Mouse (Mus musculus) ovary, postnatal 36 days (tissue): ENCODE measurements around the gene Rec114.
A peak's percentile ranks its signal among the peaks of the same experiment; 100 is the strongest.

Source experiments
- DNase-seq: peaks from one replicate; pipeline ENCODE4 v3.0.0; 2022; ENCODE audit warnings: low spot score, mixed read lengths

Gene Rec114

DNA sequence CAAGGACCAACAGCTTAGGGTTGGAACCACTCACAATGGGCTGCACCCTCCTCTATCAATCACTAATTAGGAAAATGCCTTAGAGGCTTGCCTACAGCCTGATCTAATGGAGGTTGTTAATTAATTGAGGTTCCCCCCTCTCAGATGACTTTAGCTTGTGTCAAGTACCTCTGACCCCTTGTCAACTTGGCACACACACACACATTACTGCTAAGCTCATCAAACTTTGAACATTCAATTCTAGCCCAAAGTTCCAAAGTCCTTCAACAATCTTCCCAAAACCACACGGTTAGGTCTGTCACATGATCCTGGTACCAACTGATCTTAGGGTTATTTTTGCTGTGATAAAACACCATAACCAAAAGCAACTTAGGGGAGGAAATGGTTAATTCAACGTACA is 26.9 kb downstream of the Rec114 start:
- DNase-seq, result no peak

DNA sequence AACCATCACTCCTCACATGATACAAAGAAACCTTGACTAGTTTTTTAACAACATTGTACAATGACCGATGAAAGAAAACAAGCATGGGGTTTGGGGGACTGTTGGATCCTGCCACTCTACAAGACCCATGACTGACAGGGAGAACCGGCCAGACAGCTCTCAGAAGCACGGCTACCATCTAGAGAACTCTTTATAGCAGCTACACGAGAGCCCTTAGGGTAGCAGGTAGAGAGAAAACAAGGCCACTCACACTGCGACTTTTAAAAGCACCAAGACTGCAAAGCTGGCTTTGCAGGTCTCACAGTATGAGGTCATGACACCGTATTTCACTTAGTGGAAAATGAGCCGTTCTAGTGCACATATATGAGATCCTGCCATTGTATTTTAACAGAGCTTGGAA is 33.1 kb downstream of the Rec114 start:
- no peak for DNase-seq

DNA sequence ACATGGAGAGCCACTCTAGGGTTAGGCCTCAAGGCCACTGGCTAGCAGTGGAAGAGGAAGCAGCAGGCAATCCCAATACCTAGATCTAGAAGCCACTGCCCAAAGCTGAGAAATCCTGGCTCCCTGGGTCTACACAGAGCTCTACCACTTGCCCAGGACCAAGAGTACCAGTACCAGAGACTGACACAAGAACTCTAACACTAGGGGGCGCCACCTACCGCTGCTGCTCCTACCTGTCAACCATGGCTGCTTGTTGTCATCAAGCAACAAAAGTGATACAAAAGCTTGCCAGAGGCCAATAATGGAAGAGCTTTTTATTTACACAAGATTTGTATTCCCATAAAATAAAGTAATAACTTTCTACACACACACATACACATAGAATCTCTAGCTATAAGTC is 33.8 kb downstream of the Rec114 start:
- peak; percentile 47 for DNase-seq

DNA sequence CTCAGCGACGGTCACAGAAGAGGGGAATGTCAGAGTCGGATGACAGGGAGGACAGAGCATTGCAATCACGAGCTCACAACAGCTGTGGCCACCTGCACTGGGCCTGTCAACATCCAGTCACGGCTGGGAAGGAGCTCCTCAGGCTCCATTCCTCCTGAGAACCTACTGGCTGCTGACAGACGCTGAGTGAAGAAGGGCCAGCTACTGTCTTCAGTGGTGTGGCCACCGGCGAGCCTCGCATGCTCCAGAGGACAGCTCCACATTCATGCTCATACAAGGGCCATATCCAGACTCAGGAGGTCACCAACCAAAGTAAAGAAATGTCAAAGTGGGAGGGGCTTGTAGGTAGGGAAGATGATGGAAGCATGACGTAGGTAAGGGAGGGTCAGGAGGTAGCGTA is 36.0 kb downstream of the Rec114 start:
- DNase-seq, result no peak

DNA sequence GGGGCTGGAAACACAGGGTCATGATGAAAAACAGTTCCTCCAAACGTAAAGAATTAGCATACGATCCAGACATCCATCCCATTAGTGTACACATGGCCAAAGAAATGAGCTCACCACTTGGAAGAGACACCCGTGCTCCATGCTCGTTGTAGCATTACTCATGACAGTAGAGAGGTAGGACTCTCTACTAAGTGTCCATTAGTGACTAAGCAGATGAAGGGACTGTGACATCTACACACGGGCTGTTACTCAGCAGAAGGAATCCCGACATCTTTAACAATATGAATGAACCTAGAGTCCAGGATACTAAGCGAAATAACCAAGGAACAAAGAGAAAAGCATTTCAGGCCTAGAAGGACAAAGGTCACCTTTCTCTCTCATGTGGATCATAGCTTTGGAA is 37.7 kb downstream of the Rec114 start:
- DNase-seq, result no peak

DNA sequence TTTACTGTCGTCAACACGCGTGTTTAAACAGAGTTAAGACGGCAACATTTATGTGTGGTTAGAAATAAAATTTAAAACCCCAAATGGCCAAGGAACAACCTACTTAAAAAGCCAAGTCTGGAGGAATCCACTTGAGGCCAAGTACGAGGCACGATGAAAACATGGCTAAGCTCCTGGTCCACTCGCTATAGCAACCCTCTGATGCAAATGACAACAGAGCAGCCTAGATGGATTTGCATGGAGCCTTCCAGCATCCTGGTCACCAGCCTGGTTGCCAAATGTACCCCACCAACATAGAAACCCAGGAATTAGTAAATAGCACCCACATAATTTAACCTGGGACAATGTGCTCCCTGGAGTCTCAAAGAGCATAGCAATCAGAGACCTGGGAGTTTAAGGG is 40.0 kb downstream of the Rec114 start:
- no peak for DNase-seq

GRCm38 (mm10) chr9:58701751-58702150 is 42.0 kb downstream of the Rec114 start:
- DNase-seq, result no peak

- DNase-seq, result no peak
These were observed 45.3 kb downstream of the Rec114 start for GRCm38 (mm10) chr9:58698486-58698885.

GRCm38 (mm10) chr9:58691471-58691870 is 52.3 kb downstream of the Rec114 start:
- DNase-seq, result no peak

- no peak for DNase-seq
These were observed 53.1 kb downstream of the Rec114 start for GRCm38 (mm10) chr9:58690701-58691100.

GRCm38 (mm10) chr9:58688076-58688475 is 55.7 kb downstream of the Rec114 start:
- no peak for DNase-seq

GRCm38 (mm10) chr9:58685290-58685689 is 58.5 kb downstream of the Rec114 start:
- no peak for DNase-seq

DNA sequence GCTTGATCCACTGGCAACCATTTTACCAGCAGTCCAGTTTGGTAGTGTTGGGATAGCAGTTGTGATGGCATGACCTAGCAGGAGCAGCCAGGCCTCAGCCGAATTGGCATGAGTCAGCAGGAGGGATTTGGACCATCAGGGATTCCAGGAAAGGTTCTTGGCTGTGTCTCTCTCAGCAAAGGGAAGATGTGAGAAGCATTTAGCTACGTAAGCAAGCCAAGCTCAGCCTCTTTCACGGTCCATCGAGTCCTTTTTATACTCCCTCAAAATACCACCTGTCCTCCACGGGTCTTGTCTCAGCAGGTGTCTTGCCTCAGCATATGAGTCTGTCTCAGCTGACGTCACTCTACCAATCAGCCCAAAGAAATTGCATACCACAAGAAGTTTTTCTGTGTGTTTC is 60.4 kb downstream of the Rec114 start:
- no peak for DNase-seq

- DNase-seq, result no peak
These were observed 61.7 kb downstream of the Rec114 start for GRCm38 (mm10) chr9:58682106-58682505.

GRCm38 (mm10) chr9:58681411-58681810 is 62.4 kb downstream of the Rec114 start:
- no peak for DNase-seq

DNA sequence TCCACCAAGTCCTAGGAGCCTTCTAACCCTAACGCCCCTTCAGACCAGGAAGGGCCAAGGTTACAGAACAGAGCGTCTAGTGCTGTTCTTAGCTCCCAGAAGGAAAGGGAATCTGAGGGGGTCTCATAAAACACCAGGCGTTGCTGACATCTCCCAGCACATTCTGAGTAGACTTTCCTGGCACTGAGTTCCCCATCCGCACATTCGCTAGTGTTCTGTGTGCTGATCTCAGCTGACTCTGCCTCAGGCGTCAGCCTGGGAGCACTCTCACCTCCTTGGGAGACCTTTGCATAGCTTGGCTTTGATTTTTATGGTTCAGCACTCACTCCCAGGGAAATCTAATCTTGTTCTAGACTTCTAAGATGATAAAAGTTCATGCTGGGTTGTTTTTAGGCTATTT is 68.4 kb downstream of the Rec114 start:
- no peak for DNase-seq

- no peak for DNase-seq
These were observed 69.0 kb downstream of the Rec114 start for GRCm38 (mm10) chr9:58674736-58675135.

DNA sequence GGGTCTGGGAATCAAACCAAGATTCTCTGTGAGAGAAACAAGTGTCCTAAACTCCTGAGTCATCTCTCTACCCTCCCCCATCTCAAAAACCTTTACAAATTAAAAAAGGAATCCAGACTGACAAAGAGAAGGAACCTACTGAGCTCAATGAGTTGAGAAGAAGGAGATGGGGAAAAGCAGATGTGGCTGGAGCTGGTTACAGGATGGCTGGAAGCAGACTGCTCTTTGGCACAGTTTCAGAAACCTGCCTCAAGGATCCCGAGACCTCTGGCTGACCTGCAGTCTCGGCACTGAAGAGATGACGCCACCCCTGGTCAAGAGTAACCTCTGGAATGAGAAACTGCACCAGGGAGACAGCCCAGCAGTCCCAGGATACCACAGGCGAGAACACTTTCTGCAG is 71.3 kb downstream of the Rec114 start:
- peak; percentile 16 for DNase-seq

DNA sequence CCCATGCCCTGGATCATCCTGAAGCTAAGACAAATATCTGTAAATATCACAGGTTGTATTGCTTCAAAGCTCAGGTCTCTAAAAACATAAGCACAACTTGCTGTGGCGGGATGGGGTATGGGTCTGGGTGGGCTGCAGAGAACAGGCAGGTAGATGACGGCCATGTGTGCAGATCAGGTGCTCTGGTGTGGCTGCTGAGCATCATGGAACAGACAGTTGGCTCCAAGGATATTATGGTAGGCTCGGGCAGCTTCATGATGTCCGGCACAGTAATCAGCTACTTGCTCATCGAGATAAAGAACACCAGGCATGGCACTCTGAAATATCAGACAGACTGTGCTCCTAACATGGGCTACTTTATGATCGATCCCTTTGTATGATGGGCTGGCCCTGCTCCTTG is 73.9 kb downstream of the Rec114 start:
- no peak for DNase-seq

DNA sequence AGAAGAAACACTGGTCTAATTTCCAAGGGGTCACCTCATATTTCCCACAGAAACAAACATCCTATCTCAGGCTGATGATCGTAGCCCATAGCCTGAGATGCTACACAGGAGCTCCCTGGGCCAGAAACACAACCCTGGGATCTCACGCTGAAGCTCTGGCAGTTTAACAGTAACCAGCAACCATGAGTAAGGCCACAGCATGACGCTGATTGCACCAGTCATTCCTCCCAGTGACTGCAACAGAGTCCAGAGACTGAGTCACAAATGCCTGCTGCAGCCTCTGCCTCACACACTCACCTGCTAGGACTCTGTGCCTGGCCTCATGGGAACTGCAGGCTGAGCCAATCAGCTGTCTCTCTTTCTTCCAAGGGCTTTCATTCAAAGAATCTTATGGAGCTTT is 74.7 kb downstream of the Rec114 start:
- DNase-seq, result no peak

DNA sequence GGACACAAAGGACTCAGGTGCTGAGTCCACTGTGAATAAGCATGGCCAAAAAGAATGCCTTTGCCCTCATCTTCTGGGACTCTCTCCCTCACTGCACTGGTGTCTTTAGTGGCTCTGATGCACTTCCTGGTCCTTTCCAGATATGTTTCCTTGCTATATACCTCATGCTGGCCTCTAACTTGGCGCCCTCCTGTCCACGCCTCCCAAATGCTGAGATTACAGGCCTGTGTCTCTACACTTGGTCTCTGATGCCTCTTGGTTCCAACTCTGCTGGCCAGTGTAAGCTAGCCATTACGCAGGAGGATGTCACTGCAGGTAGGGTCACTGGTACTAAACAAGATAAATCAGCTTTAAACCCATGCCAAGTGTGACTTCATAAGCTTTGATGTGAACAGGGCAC is 75.6 kb downstream of the Rec114 start:
- no peak for DNase-seq

GRCm38 (mm10) chr9:58667244-58667643 is 76.5 kb downstream of the Rec114 start:
- DNase-seq, result no peak

DNA sequence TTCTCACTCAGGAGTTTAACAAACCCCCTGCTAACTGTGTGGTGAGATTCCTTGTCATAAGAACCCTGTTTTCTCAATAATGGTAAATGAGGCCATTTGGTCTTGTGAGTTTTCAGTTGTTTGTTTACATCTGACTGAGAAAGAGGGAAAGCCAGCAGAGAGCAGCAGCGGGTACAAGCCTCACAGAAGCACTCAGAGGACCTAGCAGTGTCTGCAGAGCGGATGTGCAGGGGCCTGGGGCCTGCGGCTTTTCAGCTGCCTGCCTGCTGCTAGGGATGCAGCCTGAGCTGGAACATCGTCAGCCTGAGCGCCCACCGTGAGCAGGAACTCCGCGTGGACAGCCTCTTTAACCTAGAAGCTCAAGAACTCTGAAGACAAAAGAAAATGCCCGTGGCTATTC is 77.6 kb downstream of the Rec114 start:
- no peak for DNase-seq

DNA sequence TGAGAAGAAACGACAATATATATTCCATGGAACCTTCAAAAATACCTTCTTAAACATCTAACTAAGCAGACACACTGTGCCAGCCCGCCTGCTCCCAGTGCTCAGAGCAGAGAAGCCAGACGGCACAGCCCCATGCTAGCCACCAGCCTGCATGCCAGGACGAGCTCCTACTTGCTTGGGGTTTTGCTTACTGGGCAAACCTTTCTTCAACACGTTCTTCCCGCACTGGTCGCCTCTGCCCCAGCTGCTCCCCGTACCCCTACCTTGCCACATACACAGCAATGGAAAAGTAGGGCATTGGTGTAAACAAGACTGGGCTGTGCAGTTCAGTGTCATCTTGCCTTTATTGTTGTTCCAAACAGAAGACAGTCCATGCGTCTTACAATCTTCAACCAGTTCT is 78.3 kb downstream of the Rec114 start:
- no peak for DNase-seq

DNA sequence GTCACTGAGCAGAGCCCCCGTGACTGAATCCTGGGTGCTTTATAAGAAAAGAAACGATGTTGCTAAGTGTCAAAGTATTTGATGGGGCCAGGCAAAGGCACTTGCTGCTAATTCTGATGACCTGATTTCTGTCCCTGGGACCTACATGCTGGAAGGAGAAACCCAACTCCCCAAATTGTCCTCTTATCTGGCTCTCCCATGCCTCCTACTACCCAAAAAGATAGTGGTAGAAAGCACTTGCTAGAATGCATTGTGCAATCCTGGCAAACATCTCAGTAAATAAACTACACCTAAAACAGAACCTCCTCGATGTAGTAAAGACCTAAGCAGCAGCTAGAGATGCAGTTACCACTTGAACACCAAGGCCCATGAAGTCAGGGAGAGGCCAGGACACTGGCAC is 81.0 kb downstream of the Rec114 start:
- no peak for DNase-seq
